Mouse (Mus musculus) intestine, postnatal 0 days (tissue): Measurements from ENCODE around the gene C1qtnf2. TPM values are rescaled to one million over a fixed set of nuclear protein-coding genes. Genes with fewer than 3 reads are reported as not detected.

ENCODE experiments used
- ATAC-seq: fragments of 200-750 bp; cut with Nextera tagmentation; 2 replicates; pipeline ENCODE4 v1.8.0; 2017; ENCODE audit warnings: mild to moderate bottlenecking, moderate TSS enrichment, moderate library complexity
- H3K27ac ChIP-seq: fragments of 300-500 bp; sonication (generic); 2 replicates; pipeline ENCODE4 v1.5.1; 2014; ENCODE audit warnings: mild to moderate bottlenecking, low read depth, low read length, moderate library complexity
- H3K27me3 ChIP-seq: fragments of 300-500 bp; sonication (generic); replicated peaks from 2 replicates; pipeline ENCODE4 v1.6.1; 2014; ENCODE audit warnings: low read length, mixed read lengths; ENCODE audit not compliant: control insufficient read depth, insufficient read depth
- H3K36me3 ChIP-seq: fragments of 300-500 bp; sonication (generic); 2 replicates; pipeline ENCODE4 v1.6.1; 2014; ENCODE audit warnings: mild to moderate bottlenecking, moderate library complexity; ENCODE audit not compliant: control insufficient read depth, insufficient read depth
- H3K4me1 ChIP-seq: fragments of 300-500 bp; sonication (generic); replicated peaks from 2 replicates; pipeline ENCODE4 v1.6.1; 2014; ENCODE audit warnings: antibody characterized with exemption, low read length, mixed read lengths; ENCODE audit not compliant: control insufficient read depth, insufficient read depth
- H3K4me2 ChIP-seq: fragments of 300-500 bp; sonication (generic); replicated peaks from 2 replicates; pipeline ENCODE4 v1.6.1; 2014; ENCODE audit warnings: low read depth, mild to moderate bottlenecking, moderate library complexity
- H3K4me3 ChIP-seq: fragments of 300-500 bp; sonication (generic); 2 replicates; pipeline ENCODE4 v1.5.1; 2014; ENCODE audit warnings: low read depth, low read length
- H3K9ac ChIP-seq: fragments of 300-500 bp; sonication (generic); 2 replicates; pipeline ENCODE4 v1.6.1; 2014; ENCODE audit warnings: mild to moderate bottlenecking, low read depth, low read length
- H3K9me3 ChIP-seq: fragments of 300-500 bp; sonication (generic); 2 replicates; pipeline ENCODE4 v1.6.1; 2016; ENCODE audit warnings: mixed run types; ENCODE audit not compliant: control insufficient read depth
- CTCF ChIP-seq: sonication (generic); IDR thresholded peaks from 2 replicates; pipeline ENCODE4 v1.5.1; 2016; ENCODE audit warnings: low read depth, mild to moderate bottlenecking, control low read depth, antibody characterized with exemption, moderate library complexity
- WGBS: fragments of 180-500 bp; shearing (Covaris S2); extraction: QIAGEN DNeasy Blood & Tissue Kit; methylation state at CpG from one replicate; pipeline ENCODE4 v1.1.7; 2014; 5-methylcytosine and 5-hydroxymethylcytosine counted together
- polyA plus RNA-seq: library from polyadenylated mRNA; unstranded; fragments of >200 nt; fragmentation: Nextera tagmentation; extraction: Ambion mirVana; gene quantifications from 2 replicates; pipeline ENCODE4 v1.2.1, GENCODE M21; 2015

C1qtnf2 gene
- polyA plus RNA-seq, 1 experiment from 2014 or later: 9.4 TPM

DNA sequence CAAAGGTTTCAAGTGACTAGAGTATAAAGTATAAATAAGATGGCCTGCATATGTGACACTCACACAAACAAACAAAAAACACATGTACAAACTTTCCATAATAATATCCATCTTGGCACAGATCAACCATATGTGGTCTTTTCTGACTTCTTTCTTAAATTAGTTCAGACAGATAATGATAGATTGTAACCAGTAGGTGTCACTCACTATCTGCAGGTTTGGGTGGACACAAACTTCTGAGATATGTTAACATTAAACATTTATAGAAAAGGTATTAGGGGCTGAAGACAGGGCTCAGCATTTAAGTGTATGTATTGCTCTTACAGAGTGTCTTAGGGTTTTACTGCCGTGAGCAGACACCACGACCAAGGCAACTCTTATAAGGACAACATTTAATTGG lies 21.8 kb upstream of the C1qtnf2 start:
- no peak overlapping the region for H3K4me2 ChIP-seq
- no peaks in the 10 kb centered on the region for H3K27me3 ChIP-seq
- no peak overlapping the region for H3K27ac ChIP-seq
- no peaks in the 10 kb centered on the region for H3K4me1 ChIP-seq
- H3K4me3 ChIP-seq: no peak overlapping the region
- WGBS: 62% methylated on average over 2 of the region's 2 CpGs
- peaks cover 4% of the 10 kb centered on the region for H3K36me3 ChIP-seq
- TF ChIP-seq CTCF: peak; percentile 66
- no peak for ATAC-seq
- no peaks in the 10 kb centered on the region for H3K9me3 ChIP-seq
- no peak overlapping the region for H3K9ac ChIP-seq

DNA sequence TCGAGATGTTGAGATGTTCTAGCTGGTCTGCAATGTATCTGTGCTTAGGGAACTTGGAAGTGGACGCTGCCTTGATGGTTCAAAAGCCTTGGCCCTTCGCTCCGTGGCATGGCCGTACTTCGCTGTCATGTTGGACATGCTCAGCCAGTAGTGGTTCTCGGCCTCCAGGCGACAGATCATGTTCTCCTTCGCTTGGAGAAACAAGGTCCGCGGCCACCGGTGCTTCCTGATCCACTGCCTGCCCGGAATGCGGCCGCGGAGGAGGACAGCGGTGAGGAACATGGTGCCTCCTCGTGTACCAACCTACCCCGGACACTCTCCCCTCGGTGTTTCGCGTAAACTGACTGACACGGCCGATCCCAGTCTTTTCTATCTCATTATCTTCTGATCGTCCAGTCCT lies 10.9 kb upstream of the C1qtnf2 start:
- no peaks in the 10 kb centered on the region for H3K27me3 ChIP-seq
- no peak for ATAC-seq
- H3K4me3 ChIP-seq: no peak overlapping the region
- H3K4me1 ChIP-seq: no peaks in the 10 kb centered on the region
- H3K9ac ChIP-seq: no peak overlapping the region
- no peak for TF ChIP-seq CTCF
- H3K4me2 ChIP-seq: no peak overlapping the region
- WGBS: 91% methylated on average over 25 of the region's 25 CpGs
- no peaks in the 10 kb centered on the region for H3K9me3 ChIP-seq
- H3K27ac ChIP-seq: no peak overlapping the region
- H3K36me3 ChIP-seq: no peaks in the 10 kb centered on the region

GRCm38 (mm10) chr11:43470118-43470517 lies 4.0 kb upstream of the C1qtnf2 start:
- no peak overlapping the region for H3K4me3 ChIP-seq
- H3K4me2 ChIP-seq: no peak overlapping the region
- no peaks in the 10 kb centered on the region for H3K9me3 ChIP-seq
- H3K9ac ChIP-seq: no peak overlapping the region
- no peaks in the 10 kb centered on the region for H3K4me1 ChIP-seq
- no peak for ATAC-seq
- TF ChIP-seq CTCF: no peak
- 0 out of 2 replicates have a peak overlapping the region, but pooled peaks have one; percentile 9 for H3K27ac ChIP-seq
- no peaks in the 10 kb centered on the region for H3K36me3 ChIP-seq
- no peaks in the 10 kb centered on the region for H3K27me3 ChIP-seq
- WGBS: 37% methylated on average over 5 of the region's 5 CpGs

- ATAC-seq: no peak
- no peak overlapping the region for H3K4me3 ChIP-seq
- H3K27me3 ChIP-seq: no peaks in the 10 kb centered on the region
- no peak overlapping the region for H3K4me2 ChIP-seq
- H3K4me1 ChIP-seq: no peaks in the 10 kb centered on the region
- no peaks in the 10 kb centered on the region for H3K36me3 ChIP-seq
- H3K27ac ChIP-seq: no peak overlapping the region
- no peak for TF ChIP-seq CTCF
- no peak overlapping the region for H3K9ac ChIP-seq
- 68% methylated on average over 6 of the region's 6 CpGs for WGBS
- no peaks in the 10 kb centered on the region for H3K9me3 ChIP-seq
Measured at GRCm38 (mm10) chr11:43470881-43471820, 2.9 kb upstream of the C1qtnf2 start.

- Histone ChIP-seq H3K4me1 (no peaks in the 10 kb centered on the region), H3K4me2 (no peak overlapping the region), H3K36me3 (no peaks in the 10 kb centered on the region), H3K9ac (no peak overlapping the region), H3K27me3 (no peaks in the 10 kb centered on the region), H3K4me3 (no peak overlapping the region), H3K27ac (no peak overlapping the region), H3K9me3 (no peaks in the 10 kb centered on the region)
- no peak for ATAC-seq
- WGBS: 34% methylated on average over 1 of the region's 1 CpGs
- TF ChIP-seq CTCF: no peak
Measured at GRCm38 (mm10) chr11:43473115-43473514, 961 bp upstream of the C1qtnf2 start.

DNA sequence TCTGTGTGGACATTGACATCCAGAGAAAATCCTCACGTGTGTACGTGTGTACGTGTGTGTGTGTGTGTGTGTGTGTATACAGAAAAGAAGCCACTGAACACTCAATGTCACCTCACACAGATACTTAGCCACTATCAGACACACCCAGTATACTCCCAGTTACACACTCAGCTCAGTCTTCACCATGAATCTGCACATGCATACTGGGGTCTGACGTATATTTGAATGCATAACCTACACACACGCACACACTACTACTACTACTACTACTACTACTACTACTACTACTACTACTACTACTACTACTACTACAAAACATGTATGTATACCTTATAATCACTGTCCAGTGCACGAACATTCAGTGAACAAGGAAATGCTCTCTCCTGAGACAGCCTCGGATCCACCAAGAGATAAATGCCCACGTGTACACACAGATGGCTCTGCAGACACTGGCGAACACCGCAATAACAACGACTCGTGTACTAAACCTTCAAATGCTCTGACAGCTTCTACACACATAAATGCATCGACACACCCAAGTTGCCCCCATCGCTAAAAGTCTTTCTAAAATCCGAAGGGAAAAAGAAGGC lies 346 bp upstream of the C1qtnf2 start:
- Histone ChIP-seq H3K27ac (no peak overlapping the region), H3K4me1 (no peaks in the 10 kb centered on the region), H3K4me3 (peak overlapping the region; percentile 31), H3K27me3 (no peaks in the 10 kb centered on the region), H3K9ac (no peak overlapping the region), H3K36me3 (no peaks in the 10 kb centered on the region), H3K9me3 (no peaks in the 10 kb centered on the region), H3K4me2 (peak overlapping the region; percentile 64)
- no peak for TF ChIP-seq CTCF
- WGBS: 38% methylated on average over 15 of the region's 15 CpGs
- ATAC-seq: no peak
